Comparison of ENCODE assay signal across 22 mouse cellular contexts in the genomic region with DNA sequence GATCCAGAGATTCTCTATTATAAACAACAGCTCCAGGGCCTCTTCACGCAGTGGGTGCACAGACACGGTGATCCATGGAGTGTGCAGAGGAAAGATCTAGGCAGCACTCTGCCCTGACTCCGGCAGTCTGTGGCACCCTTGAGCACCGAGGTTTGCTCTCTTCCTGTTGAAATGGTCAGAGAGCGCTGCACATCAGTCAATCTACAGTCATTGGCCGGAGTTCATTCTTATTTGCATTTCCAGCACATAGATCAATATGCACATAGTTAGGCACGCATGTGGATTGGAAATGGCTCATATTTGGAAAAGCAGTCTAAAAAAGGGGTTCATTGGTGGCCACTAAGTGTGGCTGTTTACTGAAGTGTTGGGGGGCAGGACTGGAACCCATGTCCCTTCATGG. TPM values are rescaled to one million over a fixed set of nuclear protein-coding genes. Genes with fewer than 3 reads are reported as not detected.
"Had no signal": no experiment of that assay in that cellular context is flagged by ENCODE, and none has a peak within 500 bp of the region (broad histone marks: within the 10 kb centered on the region; RNA-seq: fewer than 3 reads in every experiment).

No protein-coding gene starts in this region.

- H3K36me3 ChIP-seq: neural tube, embryonic 15.5 days; stomach, embryonic 15.5 days had no signal

- H3K4me3 ChIP-seq: neural tube, embryonic 15.5 days; stomach, embryonic 15.5 days had no signal

- H3K9me3 ChIP-seq: neural tube, embryonic 15.5 days; stomach, embryonic 15.5 days had no signal

- DNase-seq: retina, postnatal 1 day; right cerebral cortex, adult 18-20 months; right cerebral cortex, postnatal 14 days; right cerebral cortex, postnatal 25 days; right cerebral cortex, postnatal 4 days; spleen, adult 18-20 months; thymus, adult 18-20 months; thymus, adult 2 months; thymus, postnatal 14 days; thymus, postnatal 25 days; thymus, postnatal 36 days; thymus, postnatal 4 days had no signal

- H3K9ac ChIP-seq: neural tube, embryonic 15.5 days; stomach, embryonic 15.5 days had no signal

- H3K4me1 ChIP-seq: neural tube, embryonic 15.5 days; stomach, embryonic 15.5 days had no signal

- H3K27ac ChIP-seq: neural tube, embryonic 15.5 days; stomach, embryonic 15.5 days; stomach, postnatal 0 days had no signal

- H3K4me2 ChIP-seq: neural tube, embryonic 15.5 days; stomach, embryonic 15.5 days had no signal

- H3K27me3 ChIP-seq: neural tube, embryonic 15.5 days; stomach, embryonic 15.5 days had no signal

RNA-seq across cellular contexts. Expression of gene Mlana, which starts 29.5 kb away (rescaled TPM):
- total RNA-seq: neutrophil, adult 5-6 weeks had no signal
- polyA plus RNA-seq: neural tube, embryonic 14.5 days; neural tube, embryonic 15.5 days; small intestine, adult 2 months; stomach, embryonic 14.5 days; stomach, embryonic 15.5 days; stomach, embryonic 16.5 days; stomach, postnatal 0 days; testis, adult 2 months; thymus, postnatal 0 days had no signal
